Mouse (Mus musculus) testis, adult 2 months (tissue): Measurements from ENCODE around the gene 6330403K07Rik. TPM values are rescaled to one million over a fixed set of nuclear protein-coding genes. Genes with fewer than 3 reads are reported as not detected.
A peak's percentile ranks its signal among the peaks of the same experiment; 100 is the strongest.

Experiments used
- H3K27ac ChIP-seq: fragments of 200-500 bp; 2 replicates; pipeline ENCODE4 v1.5.1; 2012; ENCODE audit warnings: low read depth, low read length; ENCODE audit not compliant: control insufficient read depth, insufficient read depth
- H3K27me3 ChIP-seq: fragments of 200-500 bp; 2 replicates; pipeline ENCODE4 v1.6.1; 2012; ENCODE audit warnings: mild to moderate bottlenecking, low read length, moderate library complexity; ENCODE audit not compliant: control insufficient read depth, insufficient read depth
- H3K36me3 ChIP-seq: fragments of 200-500 bp; 2 replicates; pipeline ENCODE4 v1.6.1; 2012; ENCODE audit warnings: mild to moderate bottlenecking, low read length; ENCODE audit not compliant: control insufficient read depth, insufficient read depth
- H3K4me1 ChIP-seq: fragments of 200-500 bp; 2 replicates; pipeline ENCODE4 v1.6.1; 2012; ENCODE audit warnings: low read length; ENCODE audit not compliant: control insufficient read depth, insufficient read depth
- H3K4me3 ChIP-seq: fragments of 200-500 bp; 2 replicates; pipeline ENCODE4 v1.5.1; 2012; ENCODE audit warnings: low read depth, mild to moderate bottlenecking, low read length, moderate library complexity, mixed read lengths; ENCODE audit not compliant: control insufficient read depth
- CTCF ChIP-seq: fragments of 200-500 bp; IDR thresholded peaks from 2 replicates; pipeline ENCODE4 v1.5.1; 2012; ENCODE audit warnings: low read depth, mild to moderate bottlenecking, inconsistent platforms, low read length, moderate library complexity; ENCODE audit not compliant: control insufficient read depth, insufficient read depth, insufficient replicate concordance
- POLR2A ChIP-seq: fragments of 200-500 bp; IDR thresholded peaks from 2 replicates; pipeline ENCODE4 v1.6.1; 2012; ENCODE audit warnings: low read depth, mild to moderate bottlenecking, inconsistent platforms, low read length, moderate library complexity; ENCODE audit not compliant: control insufficient read depth
- polyA plus RNA-seq: library from polyadenylated mRNA; depleted of rRNA; stranded (reverse); fragments of >200 nt; gene quantifications from 2 replicates; pipeline ENCODE4 v1.2.3, GENCODE M21; 2012; rRNA removed

6330403K07Rik gene
- polyA plus RNA-seq, 1 experiment: not detected

GRCm38 (mm10) chr11:71007026-71007425 lies 26.3 kb downstream of the 6330403K07Rik start:
- Histone ChIP-seq H3K4me1 (peaks cover 10% of the 10 kb centered on the region), H3K36me3 (no peaks in the 10 kb centered on the region), H3K4me3 (no peak overlapping the region), H3K27me3 (no peaks in the 10 kb centered on the region), H3K27ac (no peak overlapping the region)
- TF ChIP-seq CTCF (no peak), POLR2A (no peak)

GRCm38 (mm10) chr11:71005046-71005445 lies 28.3 kb downstream of the 6330403K07Rik start:
- TF ChIP-seq CTCF: no peak
- no peak for TF ChIP-seq POLR2A
- no peaks in the 10 kb centered on the region for H3K36me3 ChIP-seq
- no peak overlapping the region for H3K27ac ChIP-seq
- H3K4me1 ChIP-seq: peaks cover 10% of the 10 kb centered on the region
- no peak overlapping the region for H3K4me3 ChIP-seq
- no peaks in the 10 kb centered on the region for H3K27me3 ChIP-seq

- TF ChIP-seq CTCF (peak; percentile 22; the same call in 1 of the 2 replicates), POLR2A (peak; percentile 75)
- Histone ChIP-seq H3K27ac (peak within 1 kb of the TSS; percentile 79), H3K4me1 (peaks cover 10% of the 10 kb centered on the region)
These were observed 29.0 kb downstream of the 6330403K07Rik start, which contains the start of gene Dhx33 for GRCm38 (mm10) chr11:71004316-71004773. Gene Dhx33, minus strand, starts transcription at chr11:71004437.

GRCm38 (mm10) chr11:71003611-71004315 lies 29.6 kb downstream of the 6330403K07Rik start:
- peaks cover 10% of the 10 kb centered on the region for H3K4me1 ChIP-seq
- peaks cover 3% of the 10 kb centered on the region for H3K36me3 ChIP-seq
- H3K27ac ChIP-seq: peak overlapping the region; percentile 79
- peak overlapping the region; percentile 97 for H3K4me3 ChIP-seq
- no peaks in the 10 kb centered on the region for H3K27me3 ChIP-seq
- TF ChIP-seq POLR2A (no peak), CTCF (no peak)

More at GRCm38 (mm10) chr11:71004316-71004773, 29.0 kb downstream of the 6330403K07Rik start, which contains the start of gene Dhx33:
- H3K27me3 ChIP-seq: no peaks in the 10 kb centered on the region
- H3K36me3 ChIP-seq: peaks cover under 1% of the 10 kb centered on the region; the same call in 1 of the 2 replicates
- peak within 1 kb of the TSS; percentile 97 for H3K4me3 ChIP-seq

GRCm38 (mm10) chr11:71001167-71001566 lies 32.1 kb downstream of the 6330403K07Rik start:
- peaks cover 10% of the 10 kb centered on the region for H3K4me1 ChIP-seq
- no peaks in the 10 kb centered on the region for H3K27me3 ChIP-seq
- H3K36me3 ChIP-seq: peaks cover 6% of the 10 kb centered on the region
- H3K27ac ChIP-seq: no peak overlapping the region
- TF ChIP-seq CTCF (no peak), POLR2A (no peak)
- no peak overlapping the region for H3K4me3 ChIP-seq

GRCm38 (mm10) chr11:70982557-70983228 lies 50.6 kb downstream of the 6330403K07Rik start, which contains the start of gene C1qbp:
Gene C1qbp, minus strand, starts transcription at chr11:70983026.
- H3K27ac ChIP-seq: peak within 1 kb of the TSS; percentile 57
- peaks cover 7% of the 10 kb centered on the region for H3K4me1 ChIP-seq
- peak within 1 kb of the TSS; percentile 88 for H3K4me3 ChIP-seq
- TF ChIP-seq CTCF: peak; percentile 73; the same call in 1 of the 2 replicates
- peak; percentile 81 for TF ChIP-seq POLR2A
- no peaks in the 10 kb centered on the region for H3K27me3 ChIP-seq
- no peaks in the 10 kb centered on the region; the same call in 1 of the 2 replicates for H3K36me3 ChIP-seq

GRCm38 (mm10) chr11:70982030-70982429 lies 51.3 kb downstream of the 6330403K07Rik start:
- peaks cover 2% of the 10 kb centered on the region; the same call in 1 of the 2 replicates for H3K36me3 ChIP-seq
- H3K4me3 ChIP-seq: peak overlapping the region; percentile 55
- TF ChIP-seq POLR2A: no peak
- TF ChIP-seq CTCF: no peak
- H3K4me1 ChIP-seq: peaks cover 7% of the 10 kb centered on the region
- no peaks in the 10 kb centered on the region for H3K27me3 ChIP-seq
- H3K27ac ChIP-seq: no peak overlapping the region

Other genes with a start within 250 kb of the 6330403K07Rik start
- 0.13 and 0.16 TPM in 2 replicates for gene Scimp, start 220.9 kb downstream of the 6330403K07Rik start, polyA plus RNA-seq
- gene Rabep1, start 188.7 kb downstream of the 6330403K07Rik start, polyA plus RNA-seq: 2.8 and 3.4 TPM in 2 replicates
- gene Nup88, start 63.5 kb downstream of the 6330403K07Rik start, polyA plus RNA-seq: 65.4 and 80.9 TPM in 2 replicates
- gene Rpain, start 63.3 kb downstream of the 6330403K07Rik start, polyA plus RNA-seq: 78.5 and 97.4 TPM in 2 replicates
- gene C1qbp, start 50.5 kb downstream of the 6330403K07Rik start, polyA plus RNA-seq: 21.9 and 22.1 TPM in 2 replicates
- gene Dhx33, start 29.1 kb downstream of the 6330403K07Rik start, polyA plus RNA-seq: 13.8 and 16.1 TPM in 2 replicates
- gene Mis12, start 13.9 kb downstream of the 6330403K07Rik start, polyA plus RNA-seq: 3.5 and 4.7 TPM in 2 replicates
- gene Derl2, start 13.7 kb downstream of the 6330403K07Rik start, polyA plus RNA-seq: 37.2 and 41.8 TPM in 2 replicates
- not detected in 2 replicates for gene Nlrp1a, start 111.2 kb upstream of the 6330403K07Rik start, polyA plus RNA-seq
- gene Nlrp1b, start 197.2 kb upstream of the 6330403K07Rik start, polyA plus RNA-seq: 0.05 and 0.21 TPM in 2 replicates